Mouse (Mus musculus) C2C12 (cell line): ENCODE measurements around the gene Calhm3. TPM values are rescaled to one million over a fixed set of nuclear protein-coding genes. Genes with fewer than 3 reads are reported as not detected.
"Not testable (repeated sequence)": the region's sequence is repeated elsewhere in the genome, so short reads cannot be mapped to it uniquely, and the experiment has no call there.

Source experiments
- H3K27me3 ChIP-seq: one replicate; pipeline ENCODE4 v1.6.1; 2011; ENCODE audit not compliant: control insufficient read depth, insufficient read depth, insufficient read length
- H3K36me3 ChIP-seq: one replicate; pipeline ENCODE4 v1.6.1; 2011; ENCODE audit not compliant: control insufficient read depth, insufficient read depth
- H3K4me3 ChIP-seq: one replicate; pipeline ENCODE4 v1.5.1; 2011; ENCODE audit warnings: mild to moderate bottlenecking, control low read depth; ENCODE audit not compliant: poor library complexity, insufficient read depth, severe bottlenecking
- H3K79me2 ChIP-seq: one replicate; pipeline ENCODE4 v1.6.1; 2011; ENCODE audit not compliant: control insufficient read depth, insufficient read depth
- H3K79me3 ChIP-seq: one replicate; pipeline ENCODE4 v1.6.1; 2011; ENCODE audit warnings: low read depth, control low read depth
- H3ac ChIP-seq: one replicate; pipeline ENCODE3; 2011; ENCODE audit warnings: low read depth; ENCODE audit not compliant: control insufficient read depth, insufficient read length
- CEBPB ChIP-seq: IDR thresholded peaks from one replicate; pipeline ENCODE4 v1.6.1; 2011; ENCODE audit warnings: low read depth, mild to moderate bottlenecking, control low read depth, moderate library complexity
- CTCF ChIP-seq: IDR thresholded peaks from one replicate; pipeline ENCODE4 v1.5.1; 2011; ENCODE audit not compliant: control insufficient read depth, insufficient read depth, insufficient read length
- FOSL1 ChIP-seq: IDR thresholded peaks from one replicate; pipeline ENCODE4 v1.8.0; 2011; ENCODE audit warnings: mild to moderate bottlenecking, low read length; ENCODE audit not compliant: poor library complexity, insufficient read depth, severe bottlenecking
- MAX ChIP-seq: IDR thresholded peaks from one replicate; pipeline ENCODE4 v1.6.1; 2011; ENCODE audit warnings: mild to moderate bottlenecking, control low read depth
- MYOD1 ChIP-seq: IDR thresholded peaks from one replicate; pipeline ENCODE4 v1.6.1; 2011; ENCODE audit warnings: low read depth; ENCODE audit not compliant: control insufficient read depth, insufficient read length
- MYOG ChIP-seq: IDR thresholded peaks from one replicate; pipeline ENCODE4 v1.6.1; 2011; ENCODE audit not compliant: control insufficient read depth, insufficient read length; ENCODE audit errors: extremely low read depth
- USF1 ChIP-seq: IDR thresholded peaks from one replicate; pipeline ENCODE4 v1.6.1; 2011; ENCODE audit warnings: low read depth, mild to moderate bottlenecking, control low read depth, moderate library complexity
- polyA plus RNA-seq: library from polyadenylated mRNA; unstranded; fragments of >200 nt; fragmentation: generic; extraction: Trizol; gene quantifications from one replicate; pipeline ENCODE4 v1.2.1, GENCODE M21; 2012; ENCODE audit warnings: missing spikeins

Calhm3 gene
- polyA plus RNA-seq, 1 experiment: not detected

DNA sequence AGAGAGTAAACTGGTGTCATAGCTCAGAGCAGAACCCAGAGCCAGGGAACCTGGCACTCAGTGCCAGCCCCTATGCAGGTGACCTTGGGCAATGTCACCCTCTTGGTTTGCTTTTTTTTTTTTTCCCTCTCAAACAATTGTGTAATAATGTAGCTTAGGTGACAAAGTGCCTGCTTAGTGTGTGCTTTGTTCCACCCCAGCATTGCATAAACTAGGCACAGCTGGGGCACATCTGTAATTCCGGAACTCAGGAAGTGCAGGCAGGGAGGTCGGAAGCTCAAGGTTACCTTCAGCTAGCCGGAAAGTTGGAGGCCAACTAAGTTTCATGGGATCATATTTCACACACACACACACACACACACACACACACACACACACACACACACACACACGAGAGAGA, 7.7 kb downstream of the Calhm3 start:
- Histone ChIP-seq H3K79me2 (no peaks in the 10 kb centered on the region), H3K27me3 (peaks cover 10% of the 10 kb centered on the region), H3K4me3 (no peak overlapping the region), H3K79me3 (no peaks in the 10 kb centered on the region), H3ac (no peak overlapping the region), H3K36me3 (no peaks in the 10 kb centered on the region)
- TF ChIP-seq USF1: no peak
- TF ChIP-seq MYOD1: no peak
- no peak for TF ChIP-seq MYOG
- no peak for TF ChIP-seq MAX
- no peak for TF ChIP-seq CEBPB
- TF ChIP-seq CTCF: no peak
- TF ChIP-seq FOSL1: no peak

GRCm38 (mm10) chr19:47148267-47148847, 9.2 kb downstream of the Calhm3 start:
- TF ChIP-seq USF1: no peak
- TF ChIP-seq MYOG: no peak
- no peak for TF ChIP-seq MAX
- no peak for TF ChIP-seq FOSL1
- TF ChIP-seq MYOD1: no peak
- TF ChIP-seq CEBPB: no peak
- no peak for TF ChIP-seq CTCF
- H3K79me2 ChIP-seq: no peaks in the 10 kb centered on the region
- H3K79me3 ChIP-seq: no peaks in the 10 kb centered on the region
- no peak overlapping the region for H3ac ChIP-seq
- no peaks in the 10 kb centered on the region for H3K36me3 ChIP-seq
- no peak overlapping the region for H3K4me3 ChIP-seq
- H3K27me3 ChIP-seq: peaks cover 5% of the 10 kb centered on the region

DNA sequence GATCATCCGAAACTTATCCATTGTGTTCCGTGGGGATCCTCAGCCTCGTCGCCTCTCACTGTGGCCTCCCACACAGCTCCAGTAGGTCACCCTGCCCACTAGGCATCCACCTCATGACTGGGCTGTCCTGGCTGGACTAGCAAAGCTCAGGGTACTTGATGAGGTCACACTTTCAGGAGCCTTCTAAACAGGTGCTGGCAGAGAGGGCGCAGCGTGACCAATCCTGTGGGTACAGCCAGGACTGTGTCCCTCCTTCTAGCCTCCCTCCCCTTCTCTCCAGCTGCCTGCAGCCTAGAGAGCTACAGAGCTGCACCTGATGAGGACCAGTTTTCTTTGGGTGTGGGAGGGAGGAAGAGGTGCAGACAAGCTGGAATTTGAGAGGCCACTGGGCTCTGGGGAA, 13.4 kb downstream of the Calhm3 start, which contains the start of gene Calhm1:
Calhm1 (minus strand) TSS at position 101 of the 400 bp plus-strand sequence.
- Histone ChIP-seq H3K4me3 (no peak within 1 kb of the TSS), H3K79me3 (no peaks in the 10 kb centered on the region), H3ac (no peak within 1 kb of the TSS), H3K27me3 (no peaks in the 10 kb centered on the region), H3K79me2 (no peaks in the 10 kb centered on the region), H3K36me3 (no peaks in the 10 kb centered on the region)
- TF ChIP-seq MAX (no peak), MYOD1 (no peak), MYOG (no peak), CEBPB (no peak), USF1 (no peak), FOSL1 (no peak), CTCF (no peak)

DNA sequence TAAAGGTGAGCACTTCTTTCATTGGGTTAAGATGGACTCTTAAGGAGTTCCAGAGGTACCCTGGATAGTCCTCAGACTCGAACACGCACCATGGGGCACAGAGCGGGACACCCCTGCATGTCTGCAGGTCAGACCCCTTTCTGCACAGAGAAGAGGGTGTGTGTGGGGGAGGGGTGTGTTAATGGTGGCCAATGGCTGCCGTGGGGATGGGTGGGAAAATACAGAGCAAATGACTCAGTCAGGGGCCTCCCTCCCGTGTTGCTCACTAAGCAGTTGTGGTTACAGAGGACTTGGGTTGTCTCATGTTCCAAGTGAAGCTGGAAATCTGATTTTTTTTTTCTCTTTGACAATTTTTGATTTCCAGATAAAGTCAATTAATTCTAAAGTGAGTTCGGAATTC, 15.1 kb downstream of the Calhm3 start:
- H3K79me3 ChIP-seq: no peaks in the 10 kb centered on the region
- no peaks in the 10 kb centered on the region for H3K36me3 ChIP-seq
- no peaks in the 10 kb centered on the region for H3K27me3 ChIP-seq
- no peak overlapping the region for H3K4me3 ChIP-seq
- TF ChIP-seq CEBPB (no peak), CTCF (no peak), MYOG (no peak), MAX (no peak), FOSL1 (no peak), MYOD1 (no peak), USF1 (no peak)
- H3K79me2 ChIP-seq: no peaks in the 10 kb centered on the region
- no peak overlapping the region for H3ac ChIP-seq

GRCm38 (mm10) chr19:47139611-47140010, 18.0 kb downstream of the Calhm3 start:
- H3K79me2 ChIP-seq, H3K36me3 ChIP-seq, H3K27me3 ChIP-seq, H3ac ChIP-seq, H3K79me3 ChIP-seq, H3K4me3 ChIP-seq: not testable (repeated sequence)

DNA sequence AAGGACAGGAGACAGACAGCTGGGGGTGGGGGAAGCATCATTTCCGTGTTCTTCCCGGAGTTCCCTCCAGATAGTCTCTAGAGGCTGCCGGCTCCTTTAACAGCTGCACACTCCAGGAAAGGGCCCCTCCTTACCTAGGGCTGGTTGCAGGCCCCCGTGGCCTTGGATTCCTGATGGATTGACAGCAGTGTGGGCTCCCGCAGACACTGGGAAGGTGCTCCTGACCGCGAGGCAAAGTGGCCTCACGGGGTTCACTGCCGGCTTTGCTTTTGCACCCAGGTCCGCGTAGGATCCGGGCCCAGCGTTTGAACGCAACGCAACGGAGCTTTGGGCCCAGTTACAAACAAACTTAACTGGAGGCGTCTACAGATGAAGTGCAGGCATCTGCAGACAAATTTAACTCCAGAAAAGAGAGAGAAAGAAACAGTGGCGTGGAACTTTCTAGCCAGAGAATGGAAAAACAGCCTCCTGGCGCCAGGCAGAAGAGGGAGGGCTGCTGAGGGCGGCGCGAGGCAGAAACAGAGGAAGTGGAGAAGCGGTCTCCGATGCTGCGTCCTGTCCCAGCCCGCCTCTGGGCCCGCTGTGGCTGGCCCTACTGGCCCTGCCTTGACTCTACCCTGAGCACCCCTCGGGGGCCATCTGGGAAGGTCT, 19.7 kb downstream of the Calhm3 start, which contains the start of gene Calhm2:
Calhm2 (minus strand) TSS at position 524 of the 651 bp plus-strand sequence.
- no peak for TF ChIP-seq CTCF
- no peak for TF ChIP-seq MAX
- H3K79me3 ChIP-seq: no peaks in the 10 kb centered on the region

More for the DNA sequence above, 19.7 kb downstream of the Calhm3 start, which contains the start of gene Calhm2:
- H3K4me3 ChIP-seq: no peak within 1 kb of the TSS
- H3K36me3 ChIP-seq: no peaks in the 10 kb centered on the region
- no peaks in the 10 kb centered on the region for H3K27me3 ChIP-seq
- peak within 1 kb of the TSS; percentile 24 for H3ac ChIP-seq
- no peaks in the 10 kb centered on the region for H3K79me2 ChIP-seq
